Mouse (Mus musculus): ENCODE results near the gene Hs3st3a1. TPM values are rescaled to one million over a fixed set of nuclear protein-coding genes. Genes with fewer than 3 reads are reported as not detected.

Hs3st3a1 gene
- polyA plus RNA-seq, 1 experiment from 2014 or later, result 5.5 TPM

DNA sequence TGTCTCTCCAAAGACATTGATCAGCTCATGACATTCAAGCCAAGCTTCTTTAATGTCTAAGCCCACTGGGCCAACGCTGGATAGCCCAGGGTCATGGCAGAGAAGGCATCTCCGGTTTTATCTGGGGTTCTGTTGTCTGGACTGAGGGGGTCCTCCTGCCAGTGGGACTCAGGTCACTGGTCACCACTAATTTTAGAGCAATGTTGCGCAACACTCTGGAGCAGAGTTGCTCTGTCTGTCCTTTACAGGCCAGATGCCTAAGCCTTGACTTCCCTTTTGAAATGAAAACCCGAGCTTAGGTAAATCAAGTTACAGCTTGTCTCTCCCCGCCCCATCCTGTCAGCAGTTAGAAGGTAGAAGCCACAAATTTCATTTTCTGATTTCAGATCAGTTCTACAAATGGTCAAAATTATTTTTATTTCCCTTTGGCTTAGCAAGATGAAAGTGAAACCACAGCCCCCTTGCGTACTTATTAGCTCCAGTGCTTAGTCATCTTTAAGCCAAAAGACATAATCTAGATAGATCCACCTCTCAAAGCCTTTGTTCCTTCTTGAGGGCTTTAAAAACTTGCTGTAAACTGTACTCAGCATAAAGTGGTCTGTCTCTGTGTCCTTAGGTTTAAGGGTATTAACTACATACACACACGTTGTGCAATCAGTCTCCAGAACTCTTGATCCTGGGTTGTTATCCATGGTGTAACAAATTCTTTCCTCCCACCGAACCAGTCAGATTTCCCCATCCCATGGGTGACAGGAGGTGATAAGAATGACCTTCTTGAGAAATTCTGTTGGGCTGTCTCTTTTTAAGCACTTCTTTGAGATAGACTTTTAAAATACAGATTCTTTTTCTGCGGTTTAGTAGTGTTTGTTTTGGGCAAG is 81.8 kb downstream of the Hs3st3a1 start:
- WGBS, result 91% methylated on average over 9 of the region's 9 CpGs
- no peak for ATAC-seq (ENCODE audit: insufficient number of reproducible peaks, low FRiP score, low TSS enrichment, low read depth)
- Histone ChIP-seq H3K4me3 (ENCODE audit: low read depth, low read length) (no peak overlapping the region), H3K36me3 (ENCODE audit: control insufficient read depth, insufficient read depth, low read length) (no peaks in the 10 kb centered on the region), H3K4me1 (ENCODE audit: control insufficient read depth, insufficient read depth, low read length) (0 out of 2 replicates have a peak, but pooled peaks cover 2% of the 10 kb centered on the region), H3K9ac (ENCODE audit: low read length) (no peak overlapping the region), H3K9me3 (ENCODE audit: control insufficient read depth, low read length) (no peaks in the 10 kb centered on the region), H3K27ac (replicated peaks; ENCODE audit: low read depth, low read length) (no peak overlapping the region), H3K4me2 (ENCODE audit: low read depth, severe bottlenecking) (no peak overlapping the region), H3K27me3 (ENCODE audit: control insufficient read depth, insufficient read depth, low read length) (0 out of 2 replicates have a peak, but pooled peaks cover 6% of the 10 kb centered on the region)
- no peak for DNase-seq (ENCODE audit: low spot score)

- Histone ChIP-seq H3K9ac (ENCODE audit: low read length) (no peak overlapping the region), H3K36me3 (ENCODE audit: control insufficient read depth, insufficient read depth, low read length) (no peaks in the 10 kb centered on the region), H3K4me2 (ENCODE audit: low read depth, severe bottlenecking) (no peak overlapping the region), H3K4me1 (ENCODE audit: control insufficient read depth, insufficient read depth, low read length) (0 out of 2 replicates have a peak, but pooled peaks cover 2% of the 10 kb centered on the region), H3K9me3 (ENCODE audit: control insufficient read depth, low read length) (no peaks in the 10 kb centered on the region), H3K27me3 (ENCODE audit: control insufficient read depth, insufficient read depth, low read length) (0 out of 2 replicates have a peak, but pooled peaks cover 6% of the 10 kb centered on the region), H3K27ac (replicated peaks; ENCODE audit: low read depth, low read length) (no peak overlapping the region), H3K4me3 (ENCODE audit: low read depth, low read length) (no peak overlapping the region)
- ATAC-seq (ENCODE audit: insufficient number of reproducible peaks, low FRiP score, low TSS enrichment, low read depth), result no peak
- no peak for DNase-seq (ENCODE audit: low spot score)
- WGBS, result 82% methylated on average over 6 of the region's 6 CpGs
Observed at GRCm38 (mm10) chr11:64518146-64518841, 83.2 kb downstream of the Hs3st3a1 start.

DNA sequence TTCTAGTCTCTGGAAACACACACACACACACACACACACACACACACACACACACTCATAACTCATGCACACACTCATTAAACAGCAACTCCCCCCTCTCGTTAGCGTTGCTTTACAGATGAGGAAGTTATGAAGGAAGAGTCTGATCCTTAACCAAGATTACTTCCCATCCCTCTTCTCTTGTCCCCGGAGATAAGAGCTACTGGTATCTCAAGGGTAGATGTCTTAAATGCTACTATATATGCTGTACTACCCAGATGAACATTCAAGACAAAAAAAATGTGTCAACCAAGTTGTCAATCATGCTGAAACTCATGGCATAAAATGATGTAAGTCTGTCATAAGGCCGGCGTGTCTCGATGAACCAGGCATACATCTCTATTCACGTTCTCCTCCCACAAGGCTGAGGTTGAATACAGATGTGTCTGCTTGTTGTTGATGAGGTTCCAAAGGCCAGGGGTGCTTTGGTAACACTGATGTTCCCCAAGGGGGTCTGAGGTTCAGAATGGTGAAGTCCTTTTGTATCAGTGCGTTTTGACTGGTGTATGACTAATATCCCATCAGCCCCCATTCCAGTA is 89.0 kb downstream of the Hs3st3a1 start:
- Histone ChIP-seq H3K36me3 (ENCODE audit: control insufficient read depth, insufficient read depth, low read length) (no peaks in the 10 kb centered on the region), H3K9ac (ENCODE audit: low read length) (no peak overlapping the region), H3K9me3 (ENCODE audit: control insufficient read depth, low read length) (no peaks in the 10 kb centered on the region), H3K27me3 (ENCODE audit: control insufficient read depth, insufficient read depth, low read length) (0 out of 2 replicates have a peak, but pooled peaks cover 6% of the 10 kb centered on the region), H3K27ac (replicated peaks; ENCODE audit: low read depth, low read length) (no peak overlapping the region), H3K4me2 (ENCODE audit: low read depth, severe bottlenecking) (no peak overlapping the region), H3K4me1 (ENCODE audit: control insufficient read depth, insufficient read depth, low read length) (0 out of 2 replicates have a peak, but pooled peaks cover 2% of the 10 kb centered on the region), H3K4me3 (ENCODE audit: low read depth, low read length) (no peak overlapping the region)
- ATAC-seq (ENCODE audit: insufficient number of reproducible peaks, low FRiP score, low TSS enrichment, low read depth) (no peak), DNase-seq (ENCODE audit: low spot score) (no peak)
- 94% methylated on average over 8 of the region's 8 CpGs for WGBS

- H3K4me2 ChIP-seq (ENCODE audit: low read depth, severe bottlenecking), result no peak overlapping the region
- no peaks in the 10 kb centered on the region for H3K27me3 ChIP-seq (ENCODE audit: control insufficient read depth, insufficient read depth, low read length)
- H3K4me3 ChIP-seq (ENCODE audit: low read depth, low read length), result no peak overlapping the region
- no peaks in the 10 kb centered on the region for H3K36me3 ChIP-seq (ENCODE audit: control insufficient read depth, insufficient read depth, low read length)
- DNase-seq (ENCODE audit: low spot score) (no peak), ATAC-seq (ENCODE audit: insufficient number of reproducible peaks, low FRiP score, low TSS enrichment, low read depth) (no peak)
- H3K27ac ChIP-seq (replicated peaks; ENCODE audit: low read depth, low read length), result no peak overlapping the region
- no peak overlapping the region for H3K9ac ChIP-seq (ENCODE audit: low read length)
- WGBS, result 95% methylated on average over 3 of the region's 3 CpGs
- no peaks in the 10 kb centered on the region for H3K9me3 ChIP-seq (ENCODE audit: control insufficient read depth, low read length)
- no peaks in the 10 kb centered on the region for H3K4me1 ChIP-seq (ENCODE audit: control insufficient read depth, insufficient read depth, low read length)
Observed at GRCm38 (mm10) chr11:64537230-64537629, 102.1 kb downstream of the Hs3st3a1 start.

GRCm38 (mm10) chr11:64541866-64542265 is 106.7 kb downstream of the Hs3st3a1 start:
- Histone ChIP-seq H3K27me3 (ENCODE audit: control insufficient read depth, insufficient read depth, low read length) (0 out of 2 replicates have a peak, but pooled peaks cover 2% of the 10 kb centered on the region), H3K9ac (ENCODE audit: low read length) (no peak overlapping the region), H3K9me3 (ENCODE audit: control insufficient read depth, low read length) (no peaks in the 10 kb centered on the region), H3K4me2 (ENCODE audit: low read depth, severe bottlenecking) (no peak overlapping the region), H3K36me3 (ENCODE audit: control insufficient read depth, insufficient read depth, low read length) (no peaks in the 10 kb centered on the region), H3K4me3 (ENCODE audit: low read depth, low read length) (no peak overlapping the region), H3K27ac (replicated peaks; ENCODE audit: low read depth, low read length) (no peak overlapping the region), H3K4me1 (ENCODE audit: control insufficient read depth, insufficient read depth, low read length) (peaks cover 9% of the 10 kb centered on the region; the same call in 1 of the 2 replicates)
- no peak for ATAC-seq (ENCODE audit: insufficient number of reproducible peaks, low FRiP score, low TSS enrichment, low read depth)
- no peak for DNase-seq (ENCODE audit: low spot score)
- 84% methylated on average over 9 of the region's 9 CpGs for whole genome bisulfite sequencing

DNA sequence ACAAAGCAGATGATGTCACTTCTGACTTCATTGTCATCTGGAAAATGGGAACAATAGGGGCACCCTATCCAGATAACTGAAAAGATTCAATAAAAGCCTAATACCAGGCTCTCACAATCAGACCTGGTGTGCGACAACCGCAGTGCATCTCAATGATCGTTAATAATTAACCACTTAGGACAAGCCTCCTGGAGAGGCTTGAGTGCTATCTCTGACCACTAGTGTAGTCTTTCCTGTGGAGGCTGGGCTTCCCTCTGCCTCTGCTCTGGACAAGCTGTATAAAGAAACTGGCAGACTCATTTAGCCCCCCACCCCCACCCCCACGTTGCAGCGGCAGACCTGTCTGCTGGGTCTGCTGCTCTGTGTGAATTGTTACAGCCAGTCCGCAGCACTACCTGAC is 107.2 kb downstream of the Hs3st3a1 start:
- peaks cover 9% of the 10 kb centered on the region; the same call in 1 of the 2 replicates for H3K4me1 ChIP-seq (ENCODE audit: control insufficient read depth, insufficient read depth, low read length)
- no peak for DNase-seq (ENCODE audit: low spot score)
- no peak overlapping the region for H3K9ac ChIP-seq (ENCODE audit: low read length)
- H3K4me2 ChIP-seq (ENCODE audit: low read depth, severe bottlenecking), result no peak overlapping the region
- H3K27ac ChIP-seq (replicated peaks; ENCODE audit: low read depth, low read length), result no peak overlapping the region
- 0 out of 2 replicates have a peak, but pooled peaks cover 2% of the 10 kb centered on the region for H3K27me3 ChIP-seq (ENCODE audit: control insufficient read depth, insufficient read depth, low read length)
- no peaks in the 10 kb centered on the region for H3K9me3 ChIP-seq (ENCODE audit: control insufficient read depth, low read length)
- H3K4me3 ChIP-seq (ENCODE audit: low read depth, low read length), result no peak overlapping the region
- 51% methylated on average over 6 of the region's 6 CpGs for WGBS
- no peak for ATAC-seq (ENCODE audit: insufficient number of reproducible peaks, low FRiP score, low TSS enrichment, low read depth)
- no peaks in the 10 kb centered on the region for H3K36me3 ChIP-seq (ENCODE audit: control insufficient read depth, insufficient read depth, low read length)

DNA sequence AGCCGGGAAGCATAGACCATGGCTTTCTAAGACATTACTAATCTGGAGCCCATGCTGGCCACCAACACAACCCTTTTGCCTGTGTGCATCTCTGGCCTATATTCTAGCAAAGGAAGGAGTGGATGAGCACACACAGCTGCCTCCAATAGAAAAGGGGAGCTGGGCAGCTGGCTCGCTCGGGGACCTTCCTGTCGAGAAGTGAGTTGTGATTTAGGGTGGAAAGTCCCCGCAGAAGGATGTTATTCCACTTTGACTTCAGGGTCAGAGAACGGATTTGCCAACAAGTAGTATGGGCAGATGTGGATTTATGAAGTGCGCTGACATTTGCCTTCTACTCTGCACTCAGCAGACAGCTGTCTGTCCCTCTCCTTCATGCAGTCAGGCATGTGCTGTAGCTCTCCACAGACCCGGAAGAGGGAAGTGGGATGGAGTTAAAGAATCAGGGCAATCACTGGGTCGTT is 108.1 kb downstream of the Hs3st3a1 start:
- WGBS, result 26% methylated on average over 9 of the region's 9 CpGs
- H3K4me2 ChIP-seq (ENCODE audit: low read depth, severe bottlenecking), result no peak overlapping the region
- peaks cover 9% of the 10 kb centered on the region; the same call in 1 of the 2 replicates for H3K4me1 ChIP-seq (ENCODE audit: control insufficient read depth, insufficient read depth, low read length)
- no peaks in the 10 kb centered on the region for H3K9me3 ChIP-seq (ENCODE audit: control insufficient read depth, low read length)
- 0 out of 2 replicates have a peak, but pooled peaks cover 2% of the 10 kb centered on the region for H3K27me3 ChIP-seq (ENCODE audit: control insufficient read depth, insufficient read depth, low read length)
- no peak overlapping the region for H3K9ac ChIP-seq (ENCODE audit: low read length)
- H3K36me3 ChIP-seq (ENCODE audit: control insufficient read depth, insufficient read depth, low read length), result no peaks in the 10 kb centered on the region
- no peak for ATAC-seq (ENCODE audit: insufficient number of reproducible peaks, low FRiP score, low TSS enrichment, low read depth)
- DNase-seq (ENCODE audit: low spot score), result no peak
- H3K27ac ChIP-seq (replicated peaks; ENCODE audit: low read depth, low read length), result no peak overlapping the region
- H3K4me3 ChIP-seq (ENCODE audit: low read depth, low read length), result no peak overlapping the region

- no peak overlapping the region for H3K27ac ChIP-seq (replicated peaks; ENCODE audit: low read depth, low read length)
- no peak overlapping the region for H3K4me2 ChIP-seq (ENCODE audit: low read depth, severe bottlenecking)
- no peak overlapping the region for H3K9ac ChIP-seq (ENCODE audit: low read length)
- 46% methylated on average over 5 of the region's 5 CpGs for WGBS
- H3K36me3 ChIP-seq (ENCODE audit: control insufficient read depth, insufficient read depth, low read length), result no peaks in the 10 kb centered on the region
- DNase-seq (ENCODE audit: low spot score) (no peak), ATAC-seq (ENCODE audit: insufficient number of reproducible peaks, low FRiP score, low TSS enrichment, low read depth) (no peak)
- 0 out of 2 replicates have a peak, but pooled peaks cover 2% of the 10 kb centered on the region for H3K27me3 ChIP-seq (ENCODE audit: control insufficient read depth, insufficient read depth, low read length)
- H3K4me1 ChIP-seq (ENCODE audit: control insufficient read depth, insufficient read depth, low read length), result peaks cover 12% of the 10 kb centered on the region; the same call in 1 of the 2 replicates
- no peaks in the 10 kb centered on the region for H3K9me3 ChIP-seq (ENCODE audit: control insufficient read depth, low read length)
- H3K4me3 ChIP-seq (ENCODE audit: low read depth, low read length), result no peak overlapping the region
Observed at GRCm38 (mm10) chr11:64544236-64544635, 109.1 kb downstream of the Hs3st3a1 start.
